Mouse (Mus musculus) hindbrain, embryonic 11.5 days (tissue): ENCODE data around the gene Gm5089. TPM values are rescaled to one million over a fixed set of nuclear protein-coding genes. Genes with fewer than 3 reads are reported as not detected.
A peak's percentile ranks its signal among the peaks of the same experiment; 100 is the strongest.

Experiments used
- ATAC-seq: fragments of 200-750 bp; cut with Nextera tagmentation; 2 replicates; pipeline ENCODE4 v1.8.0; 2017; ENCODE audit warnings: mild to moderate bottlenecking, moderate TSS enrichment, moderate library complexity; ENCODE audit not compliant: low FRiP score
- DNase-seq: peaks from one replicate; pipeline ENCODE4 v3.0.0-alpha.2; 2015; ENCODE audit warnings: low spot score
- H3K27ac ChIP-seq: fragments of 300-500 bp; sonication (generic); 2 replicates; pipeline ENCODE4 v1.5.1; 2014; ENCODE audit warnings: mild to moderate bottlenecking, low read depth, low read length
- H3K27me3 ChIP-seq: fragments of 300-500 bp; sonication (generic); 2 replicates; pipeline ENCODE4 v1.6.1; 2014; ENCODE audit warnings: mild to moderate bottlenecking, low read length, moderate library complexity, mixed read lengths; ENCODE audit not compliant: control insufficient read depth, insufficient read depth
- H3K36me3 ChIP-seq: fragments of 300-500 bp; sonication (generic); 2 replicates; pipeline ENCODE4 v1.6.1; 2014; ENCODE audit warnings: mild to moderate bottlenecking, low read length, moderate library complexity, mixed read lengths; ENCODE audit not compliant: control insufficient read depth, insufficient read depth
- H3K4me1 ChIP-seq: fragments of 300-500 bp; sonication (generic); replicated peaks from 2 replicates; pipeline ENCODE4 v1.6.1; 2014; ENCODE audit warnings: low read length, mixed read lengths; ENCODE audit not compliant: control insufficient read depth, insufficient read depth
- H3K4me2 ChIP-seq: fragments of 300-500 bp; sonication (generic); replicated peaks from 2 replicates; pipeline ENCODE4 v1.6.1; 2014; ENCODE audit warnings: mild to moderate bottlenecking, low read depth, low read length
- H3K4me3 ChIP-seq: fragments of 300-500 bp; sonication (generic); 2 replicates; pipeline ENCODE4 v1.5.1; 2014; ENCODE audit warnings: low read depth, low read length
- H3K9ac ChIP-seq: fragments of 300-500 bp; sonication (generic); 2 replicates; pipeline ENCODE4 v1.6.1; 2014; ENCODE audit warnings: low read depth, low read length
- H3K9me3 ChIP-seq: fragments of 300-500 bp; sonication (generic); 2 replicates; pipeline ENCODE4 v1.6.1; 2016; ENCODE audit warnings: low read length; ENCODE audit not compliant: control insufficient read depth
- WGBS: fragments of 180-500 bp; shearing (Covaris S2); extraction: QIAGEN DNeasy Blood & Tissue Kit; methylation state at CpG from one replicate; pipeline ENCODE4 v1.1.7; 2014; 5-methylcytosine and 5-hydroxymethylcytosine counted together
- polyA plus RNA-seq: library from polyadenylated mRNA; unstranded; fragments of >200 nt; fragmentation: Nextera tagmentation; extraction: Ambion mirVana; gene quantifications from 2 replicates; pipeline ENCODE4 v1.2.1, GENCODE M21; 2014

Gene Gm5089
- polyA plus RNA-seq, 1 experiment from 2014 or later: 1.6 TPM

DNA sequence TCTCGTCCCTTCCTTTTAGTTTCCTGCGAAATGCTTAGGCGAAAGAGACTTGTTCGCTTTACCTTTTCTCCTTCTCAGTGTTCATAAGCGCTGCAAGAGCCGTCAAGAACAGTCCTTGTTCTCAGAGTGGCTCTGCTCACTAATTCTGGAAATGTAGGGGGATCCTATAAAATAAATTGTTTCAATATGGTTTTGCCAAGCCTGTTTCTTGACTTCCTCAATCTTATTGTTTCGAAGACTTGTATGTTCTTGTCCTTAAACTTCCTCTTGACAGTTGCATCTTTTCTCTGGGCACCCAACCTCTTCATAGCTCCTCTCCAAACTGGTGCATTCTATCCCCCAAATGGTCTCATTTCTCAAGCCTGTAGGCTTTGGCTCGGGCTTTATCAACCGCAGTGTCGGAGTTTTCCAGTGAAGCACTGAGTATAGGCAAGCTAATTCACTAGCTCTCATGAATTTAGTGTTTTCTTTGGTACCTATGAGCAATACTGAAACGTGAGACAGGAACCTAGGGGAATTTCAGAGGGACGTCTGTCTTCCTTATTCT lies 34.8 kb upstream of the Gm5089 start:
- Histone ChIP-seq H3K27me3 (peaks cover 54% of the 10 kb centered on the region), H3K4me3 (peak overlapping the region; percentile 14; the same call in 1 of the 2 replicates), H3K9ac (peak overlapping the region; percentile 24; the same call in 1 of the 2 replicates), H3K36me3 (no peaks in the 10 kb centered on the region), H3K9me3 (no peaks in the 10 kb centered on the region), H3K4me1 (peaks cover 2% of the 10 kb centered on the region; the same call in 1 of the 2 replicates), H3K4me2 (peak overlapping the region; percentile 48), H3K27ac (peak overlapping the region; percentile 20; the same call in 1 of the 2 replicates)
- 1% methylated on average over 12 of the region's 12 CpGs for WGBS
- ATAC-seq (no peak), DNase-seq (peak; percentile 63)

DNA sequence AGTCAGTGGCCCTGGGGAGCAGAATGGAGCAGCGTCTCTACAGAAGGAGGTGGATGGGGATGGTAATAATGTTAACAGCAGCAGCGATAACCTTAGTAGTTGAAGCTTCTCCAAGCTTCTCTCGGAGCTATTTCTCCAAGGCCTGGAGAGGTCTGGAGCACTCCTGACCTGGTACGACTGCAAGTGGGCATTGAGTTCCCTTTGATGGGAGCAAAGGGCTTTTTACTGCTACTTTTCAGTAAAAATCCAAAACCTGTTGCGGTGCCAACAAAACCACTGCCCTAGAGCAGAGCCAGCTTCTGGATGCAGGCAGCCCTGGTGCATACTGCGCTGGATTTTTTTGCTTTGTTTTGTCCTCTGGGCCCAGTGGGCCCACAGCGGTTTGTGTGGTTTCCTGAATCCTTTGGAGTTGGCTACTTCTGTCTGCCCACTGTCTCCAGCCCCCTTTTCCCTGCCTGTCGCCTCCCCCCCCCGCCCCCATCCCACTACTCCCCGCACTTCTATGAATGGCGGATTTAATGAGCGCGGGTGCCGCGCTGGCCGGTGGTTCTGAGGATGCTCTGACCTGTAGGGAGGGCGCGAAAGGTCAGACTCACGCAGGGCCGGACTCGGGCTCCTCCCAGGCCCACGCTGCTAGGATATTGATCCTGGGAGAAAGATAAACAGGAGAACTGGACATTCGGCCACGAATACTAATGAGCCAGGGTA lies 34.1 kb upstream of the Gm5089 start:
- Histone ChIP-seq H3K36me3 (no peaks in the 10 kb centered on the region), H3K9me3 (no peaks in the 10 kb centered on the region), H3K4me1 (peaks cover 2% of the 10 kb centered on the region; the same call in 1 of the 2 replicates), H3K27me3 (peaks cover 52% of the 10 kb centered on the region), H3K4me2 (peak overlapping the region; percentile 48), H3K27ac (peak overlapping the region; percentile 20), H3K4me3 (peak overlapping the region; percentile 14; the same call in 1 of the 2 replicates), H3K9ac (peak overlapping the region; percentile 24; the same call in 1 of the 2 replicates)
- DNase-seq (peak; percentile 56), ATAC-seq (no peak)
- under 1% methylated on average over 24 of the region's 24 CpGs for WGBS

DNA sequence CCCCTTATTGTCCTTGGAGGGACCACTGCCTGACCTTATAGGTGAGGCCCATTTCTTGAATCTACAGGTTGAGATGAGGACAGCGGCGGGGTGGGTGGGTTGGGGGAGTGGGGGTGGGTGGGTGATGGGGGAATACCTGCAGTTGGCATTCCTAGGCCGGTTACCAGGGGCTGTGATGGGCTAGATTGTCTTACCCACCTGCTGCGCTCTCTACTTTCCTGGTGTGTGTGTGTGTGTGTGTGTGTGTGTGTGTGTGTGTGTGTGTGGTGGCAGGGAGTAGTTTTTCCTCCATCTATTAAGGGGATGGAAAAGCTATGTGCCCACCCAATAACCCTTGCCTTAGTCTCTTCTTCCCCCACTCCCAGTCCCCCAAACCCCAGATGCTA lies 33.5 kb upstream of the Gm5089 start:
- Histone ChIP-seq H3K9ac (no peak overlapping the region), H3K9me3 (no peaks in the 10 kb centered on the region), H3K27ac (0 out of 2 replicates have a peak overlapping the region, but pooled peaks have one; percentile 20), H3K4me1 (peaks cover 2% of the 10 kb centered on the region; the same call in 1 of the 2 replicates), H3K27me3 (peaks cover 52% of the 10 kb centered on the region), H3K4me3 (no peak overlapping the region), H3K36me3 (no peaks in the 10 kb centered on the region), H3K4me2 (peak overlapping the region; percentile 48; the same call in 1 of the 2 replicates)
- 11% methylated on average over 4 of the region's 4 CpGs for WGBS
- no peak for ATAC-seq
- DNase-seq: no peak

DNA sequence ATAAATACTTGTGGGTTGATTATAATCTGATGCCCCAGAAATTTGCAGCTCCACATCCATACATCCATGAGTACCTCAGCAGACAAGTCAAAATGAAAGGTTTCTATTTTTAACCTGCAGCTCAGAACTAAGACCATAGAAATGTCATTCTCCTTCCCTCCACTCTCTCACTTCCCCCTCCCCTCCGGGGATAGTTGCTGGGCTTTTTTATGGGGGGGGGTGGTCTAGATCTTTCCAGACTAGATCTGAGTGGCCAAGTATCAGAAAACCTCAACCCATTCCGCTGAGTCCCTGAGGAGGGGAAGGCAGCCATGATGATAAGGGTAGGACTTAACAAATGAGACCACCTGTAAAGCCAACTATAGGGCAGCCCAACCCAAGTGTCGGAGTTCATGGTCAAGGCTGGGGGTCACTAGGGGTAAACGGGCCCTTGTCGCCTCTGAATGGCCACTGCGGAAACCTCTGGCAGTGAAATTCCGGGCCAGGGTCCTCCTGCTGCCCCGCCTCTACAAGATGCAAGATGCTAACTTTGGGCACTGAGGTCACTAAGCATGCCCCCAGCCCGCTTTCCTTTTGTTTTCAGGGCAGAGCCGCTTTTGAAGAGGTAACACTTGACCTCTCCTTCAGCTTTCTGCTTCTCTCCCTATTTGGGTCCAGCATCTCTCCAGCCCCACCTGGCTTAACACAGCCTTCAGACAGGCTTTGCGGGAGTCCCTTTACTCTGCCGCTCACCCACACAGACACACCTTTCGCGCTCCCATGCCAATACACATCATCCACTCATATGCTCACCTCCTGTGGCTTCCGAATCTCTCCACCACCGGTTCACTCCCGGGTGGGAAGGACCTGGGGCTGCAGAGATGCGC lies 32.9 kb upstream of the Gm5089 start:
- ATAC-seq (no peak; the same call in 1 of the 2 replicates), DNase-seq (peak; percentile 49)
- 4% methylated on average over 18 of the region's 18 CpGs for WGBS
- Histone ChIP-seq H3K36me3 (no peaks in the 10 kb centered on the region), H3K4me3 (no peak overlapping the region), H3K27ac (no peak overlapping the region), H3K27me3 (peaks cover 52% of the 10 kb centered on the region), H3K4me1 (peaks cover 2% of the 10 kb centered on the region; the same call in 1 of the 2 replicates), H3K9ac (no peak overlapping the region), H3K9me3 (no peaks in the 10 kb centered on the region), H3K4me2 (peak overlapping the region; percentile 18)

DNA sequence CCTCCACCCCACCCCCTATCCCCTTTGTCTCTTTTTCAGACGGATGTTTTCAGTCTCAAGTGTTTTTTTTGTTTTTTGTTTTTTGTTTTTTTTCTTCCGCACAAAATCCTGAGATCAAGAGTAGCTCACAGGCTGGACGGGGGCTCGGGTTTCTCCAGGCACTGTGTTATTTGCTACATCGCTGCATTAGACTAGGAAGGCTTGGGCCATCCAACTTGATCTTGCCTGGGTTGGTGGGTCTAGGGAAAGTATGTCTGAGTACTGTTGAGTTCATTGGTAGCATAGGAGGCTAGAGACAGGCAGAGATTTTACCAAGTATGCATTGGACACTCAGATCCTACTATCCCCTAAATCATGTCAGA lies 32.1 kb upstream of the Gm5089 start:
- WGBS: under 1% methylated on average over 5 of the region's 5 CpGs
- Histone ChIP-seq H3K27me3 (peaks cover 58% of the 10 kb centered on the region), H3K9me3 (no peaks in the 10 kb centered on the region)

DNA sequence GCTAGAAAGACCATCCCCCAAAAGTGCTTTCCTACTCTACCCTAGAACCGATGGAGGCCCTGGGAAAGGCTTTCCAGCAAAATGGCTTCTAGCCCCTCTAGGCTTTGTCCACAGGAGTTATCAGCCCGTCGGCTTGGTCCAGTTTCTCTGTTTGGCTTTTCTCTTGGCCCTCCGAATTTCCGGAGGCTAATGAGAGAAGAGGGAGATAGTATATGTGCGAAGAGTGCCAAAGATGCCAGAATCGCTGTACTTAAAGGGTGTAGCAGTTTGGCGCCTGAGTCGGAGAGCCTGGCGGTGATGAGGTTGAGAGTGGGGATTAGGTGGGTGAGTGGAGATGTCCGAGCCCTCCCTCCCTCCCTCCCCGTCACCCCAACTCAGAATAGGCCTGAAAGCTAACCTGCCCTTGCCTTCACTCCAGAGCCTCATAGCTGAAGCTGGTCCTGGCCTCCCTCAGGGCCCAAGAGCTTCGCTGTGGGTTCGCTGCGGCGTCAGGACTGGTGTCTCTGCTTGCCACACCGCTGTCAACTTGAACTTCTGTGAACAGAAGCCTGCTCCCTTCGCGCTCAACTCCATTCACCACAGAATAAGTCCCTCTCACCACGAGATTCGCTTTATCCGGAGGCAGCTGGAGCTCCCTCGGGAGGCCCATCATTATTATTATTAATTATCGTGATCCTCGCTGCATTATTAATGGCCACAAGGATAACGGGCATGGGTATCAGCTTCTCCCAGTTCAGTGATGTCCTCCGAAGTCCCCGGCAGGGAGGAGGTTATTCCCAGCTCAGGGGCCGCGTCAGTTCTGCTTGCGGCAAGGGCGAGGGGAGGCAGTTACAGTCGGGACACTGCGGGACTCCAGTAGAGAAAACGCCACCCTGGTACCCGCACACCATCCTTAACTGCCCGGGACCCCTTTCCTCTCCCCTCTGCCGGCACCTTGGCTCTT lies 31.4 kb upstream of the Gm5089 start:
- Histone ChIP-seq H3K4me3 (peak overlapping the region; percentile 79), H3K9ac (peak overlapping the region; percentile 69), H3K27me3 (peaks cover 58% of the 10 kb centered on the region), H3K9me3 (no peaks in the 10 kb centered on the region), H3K27ac (peak overlapping the region; percentile 76), H3K36me3 (no peaks in the 10 kb centered on the region), H3K4me2 (peak overlapping the region; percentile 52), H3K4me1 (peaks cover 2% of the 10 kb centered on the region; the same call in 1 of the 2 replicates)
- under 1% methylated on average over 38 of the region's 38 CpGs for WGBS
- DNase-seq: peak; percentile 73
- ATAC-seq: peak; percentile 53

More for the DNA sequence above, 32.1 kb upstream of the Gm5089 start:
- Histone ChIP-seq H3K4me3 (peak overlapping the region; percentile 79), H3K27ac (peak overlapping the region; percentile 76), H3K4me2 (peak overlapping the region; percentile 52), H3K9ac (peak overlapping the region; percentile 69), H3K36me3 (no peaks in the 10 kb centered on the region), H3K4me1 (peaks cover 2% of the 10 kb centered on the region; the same call in 1 of the 2 replicates)
- ATAC-seq: no peak
- peak; percentile 55 for DNase-seq

DNA sequence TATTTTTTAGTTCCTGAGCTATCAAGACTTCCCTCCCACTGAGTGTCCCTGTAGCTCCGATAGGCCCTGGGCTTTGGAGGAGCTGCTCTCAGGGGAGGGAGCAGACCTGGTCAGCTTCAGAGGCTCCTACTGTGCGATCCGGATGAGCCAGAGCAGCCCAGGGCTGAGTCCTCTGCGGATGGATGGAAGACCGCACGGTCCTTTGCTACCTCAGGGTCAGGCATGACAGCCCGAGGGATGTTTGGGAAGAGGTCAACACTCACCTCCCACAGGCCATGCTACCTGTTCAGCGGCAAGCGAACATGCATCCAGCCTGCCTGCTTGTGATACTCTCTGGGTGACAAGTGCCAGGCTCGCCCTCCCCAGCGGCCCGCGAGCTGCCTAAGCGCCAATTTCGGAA lies 30.3 kb upstream of the Gm5089 start:
- no peaks in the 10 kb centered on the region for H3K36me3 ChIP-seq
- peak overlapping the region; percentile 79 for H3K4me3 ChIP-seq
- peak overlapping the region; percentile 69 for H3K9ac ChIP-seq
- ATAC-seq (0 out of 2 replicates have a peak, but pooled peaks have one; percentile 11), DNase-seq (peak; percentile 68)
- peaks cover 2% of the 10 kb centered on the region; the same call in 1 of the 2 replicates for H3K4me1 ChIP-seq
- H3K4me2 ChIP-seq: peak overlapping the region; percentile 52
- H3K27ac ChIP-seq: peak overlapping the region; percentile 76; the same call in 1 of the 2 replicates
- H3K27me3 ChIP-seq: peaks cover 53% of the 10 kb centered on the region
- WGBS: 4% methylated on average over 15 of the region's 15 CpGs
- H3K9me3 ChIP-seq: no peaks in the 10 kb centered on the region
